Mouse (Mus musculus) olfactory bulb, adult 2 months (tissue): ENCODE results near the gene Reep3. TPM values are rescaled to one million over a fixed set of nuclear protein-coding genes. Genes with fewer than 3 reads are reported as not detected.
A peak's percentile ranks its signal among the peaks of the same experiment; 100 is the strongest.

Source experiments
- H3K27ac ChIP-seq: fragments of 200-500 bp; 2 replicates; pipeline ENCODE4 v1.5.1; 2012; ENCODE audit warnings: low read depth, low read length; ENCODE audit not compliant: insufficient read depth
- H3K4me1 ChIP-seq: fragments of 200-500 bp; 2 replicates; pipeline ENCODE4 v1.6.1; 2012; ENCODE audit warnings: low read length; ENCODE audit not compliant: control insufficient read depth, insufficient read depth
- H3K4me3 ChIP-seq: fragments of 200-500 bp; 2 replicates; pipeline ENCODE4 v1.5.1; 2012; ENCODE audit warnings: mild to moderate bottlenecking, low read depth, low read length, moderate library complexity; ENCODE audit not compliant: insufficient read depth
- CTCF ChIP-seq: fragments of 200-500 bp; IDR thresholded peaks from 2 replicates; pipeline ENCODE4 v1.5.1; 2012; ENCODE audit warnings: low read depth, mild to moderate bottlenecking, low read length, moderate library complexity; ENCODE audit not compliant: insufficient read depth
- POLR2A ChIP-seq: fragments of 200-500 bp; IDR thresholded peaks from 2 replicates; pipeline ENCODE4 v1.6.1; 2012; ENCODE audit warnings: mild to moderate bottlenecking, low read depth, low read length, moderate library complexity; ENCODE audit not compliant: insufficient read depth
- WGBS: fragments of 180-500 bp; shearing (Covaris S2); methylation state at CpG from one replicate; pipeline ENCODE4 v1.1.7; 2018; 5-methylcytosine and 5-hydroxymethylcytosine counted together
- polyA plus RNA-seq: library from polyadenylated mRNA; stranded (reverse); fragments of >200 nt; gene quantifications from 2 replicates; pipeline ENCODE4 v1.2.4, GENCODE M21; 2012; ENCODE audit warnings: low replicate concordance; ENCODE audit not compliant: missing spikeins, insufficient read depth, insufficient read length

Reep3 gene
- polyA plus RNA-seq, 1 experiment: not detected

DNA sequence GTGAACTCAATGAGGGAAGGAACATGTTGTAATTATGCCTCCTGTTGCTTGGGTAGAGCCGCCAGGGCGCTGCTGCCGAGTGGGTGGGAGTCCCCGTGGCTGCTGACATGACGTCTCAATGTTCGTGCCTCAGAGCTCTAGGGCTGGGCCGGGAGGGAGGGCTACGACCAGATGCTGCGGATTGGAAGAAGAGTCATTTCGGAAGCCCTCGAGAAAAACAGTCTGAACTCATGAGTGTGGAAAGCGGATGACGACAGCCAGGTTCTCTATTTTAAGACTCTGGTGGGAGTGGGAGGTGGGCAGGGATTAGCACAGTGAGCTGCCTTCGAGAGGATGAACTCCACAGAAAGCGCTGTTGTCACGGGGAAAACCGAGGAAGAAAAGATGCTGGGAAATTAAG lies 57.7 kb downstream of the Reep3 start:
- WGBS: 19% methylated on average over 17 of the region's 17 CpGs
- H3K4me1 ChIP-seq: peaks cover 9% of the 10 kb centered on the region; the same call in 1 of the 2 replicates
- H3K4me3 ChIP-seq: no peak overlapping the region
- H3K27ac ChIP-seq: no peak overlapping the region
- no peak for TF ChIP-seq CTCF
- no peak for TF ChIP-seq POLR2A

DNA sequence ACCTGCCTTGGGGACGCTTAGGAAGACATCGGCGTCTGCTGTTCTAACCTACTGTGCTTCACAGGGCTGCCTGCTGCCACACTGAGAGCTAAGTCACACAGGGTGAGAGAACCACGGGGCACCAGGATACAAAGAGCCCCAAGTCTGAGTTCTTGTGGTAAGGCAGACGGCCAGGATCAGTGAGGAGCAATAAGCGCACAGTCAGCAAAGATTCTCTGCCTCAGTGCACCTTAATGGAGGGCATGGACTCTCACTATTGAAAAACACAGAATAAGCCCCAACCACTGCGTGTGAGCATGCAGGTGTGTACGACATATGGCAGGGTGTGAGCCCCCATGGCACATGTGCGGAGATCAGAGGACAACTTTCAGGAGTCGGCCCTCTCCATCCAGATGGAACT lies 60.2 kb downstream of the Reep3 start:
- 92% methylated on average over 10 of the region's 10 CpGs for WGBS
- Histone ChIP-seq H3K4me3 (no peak overlapping the region), H3K27ac (no peak overlapping the region), H3K4me1 (peaks cover 9% of the 10 kb centered on the region; the same call in 1 of the 2 replicates)
- TF ChIP-seq POLR2A (no peak), CTCF (no peak)

- TF ChIP-seq CTCF (no peak), POLR2A (no peak)
- WGBS: 86% methylated on average over 5 of the region's 5 CpGs
- no peak overlapping the region for H3K4me3 ChIP-seq
- no peak overlapping the region for H3K27ac ChIP-seq
- H3K4me1 ChIP-seq: peaks cover 9% of the 10 kb centered on the region; the same call in 1 of the 2 replicates
Observed at GRCm38 (mm10) chr10:67036141-67036540, 60.6 kb downstream of the Reep3 start.

GRCm38 (mm10) chr10:67031186-67031585 lies 65.6 kb downstream of the Reep3 start:
- no peaks in the 10 kb centered on the region for H3K4me1 ChIP-seq
- no peak for TF ChIP-seq CTCF
- TF ChIP-seq POLR2A: no peak
- no peak overlapping the region for H3K27ac ChIP-seq
- 92% methylated on average over 7 of the region's 7 CpGs for WGBS
- H3K4me3 ChIP-seq: no peak overlapping the region

DNA sequence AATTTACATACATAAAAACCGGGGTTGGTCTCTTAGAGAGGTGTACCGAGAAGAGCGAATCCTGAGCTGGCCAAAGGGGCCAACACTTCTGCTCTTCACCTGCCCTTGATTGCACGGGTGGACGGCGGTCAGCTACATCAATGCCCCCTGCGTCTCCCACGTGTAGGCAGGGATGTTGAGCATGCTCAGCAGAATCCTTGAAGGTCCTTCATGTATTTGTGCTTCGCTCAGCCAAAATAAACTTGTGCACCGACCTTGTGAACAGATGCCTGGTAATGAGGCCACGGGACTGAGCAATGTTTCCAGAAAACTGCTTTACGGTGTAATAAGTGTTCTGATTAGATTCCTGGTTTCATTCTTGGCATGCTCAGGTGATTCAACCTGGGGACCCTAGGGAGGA lies 67.4 kb downstream of the Reep3 start:
- TF ChIP-seq CTCF: no peak
- no peak for TF ChIP-seq POLR2A
- no peak overlapping the region for H3K4me3 ChIP-seq
- H3K27ac ChIP-seq: no peak overlapping the region
- WGBS: 78% methylated on average over 12 of the region's 12 CpGs
- peaks cover 5% of the 10 kb centered on the region; the same call in 1 of the 2 replicates for H3K4me1 ChIP-seq

DNA sequence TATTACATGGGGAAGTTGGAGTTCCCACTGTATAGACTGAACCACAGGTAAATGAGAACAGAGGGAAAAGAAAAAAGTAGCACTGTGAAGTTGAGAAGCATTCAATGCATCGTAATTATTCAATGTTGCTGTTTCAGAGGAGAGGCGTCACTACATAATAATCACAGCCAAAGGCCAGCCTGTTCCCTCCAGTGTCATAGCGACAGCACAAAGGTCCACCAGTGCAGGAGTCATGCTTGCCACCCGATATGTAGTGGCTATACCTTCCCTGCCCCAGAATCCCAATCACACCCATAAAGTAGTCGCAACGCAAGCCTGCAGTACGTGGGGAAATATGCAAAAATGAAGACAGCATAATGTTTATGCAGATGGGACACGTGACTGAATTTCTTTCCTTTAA lies 70.4 kb downstream of the Reep3 start:
- TF ChIP-seq POLR2A: no peak
- TF ChIP-seq CTCF: no peak
- Histone ChIP-seq H3K4me1 (peaks cover 7% of the 10 kb centered on the region; the same call in 1 of the 2 replicates), H3K27ac (0 out of 2 replicates have a peak overlapping the region, but pooled peaks have one; percentile 42), H3K4me3 (no peak overlapping the region)
- WGBS: 81% methylated on average over 8 of the region's 8 CpGs

- Histone ChIP-seq H3K4me3 (no peak overlapping the region), H3K4me1 (peaks cover 7% of the 10 kb centered on the region; the same call in 1 of the 2 replicates), H3K27ac (peak overlapping the region; percentile 42; the same call in 1 of the 2 replicates)
- 64% methylated on average over 10 of the region's 10 CpGs for WGBS
- TF ChIP-seq CTCF: no peak
- no peak for TF ChIP-seq POLR2A
Observed at GRCm38 (mm10) chr10:67025573-67026236, 71.0 kb downstream of the Reep3 start.

DNA sequence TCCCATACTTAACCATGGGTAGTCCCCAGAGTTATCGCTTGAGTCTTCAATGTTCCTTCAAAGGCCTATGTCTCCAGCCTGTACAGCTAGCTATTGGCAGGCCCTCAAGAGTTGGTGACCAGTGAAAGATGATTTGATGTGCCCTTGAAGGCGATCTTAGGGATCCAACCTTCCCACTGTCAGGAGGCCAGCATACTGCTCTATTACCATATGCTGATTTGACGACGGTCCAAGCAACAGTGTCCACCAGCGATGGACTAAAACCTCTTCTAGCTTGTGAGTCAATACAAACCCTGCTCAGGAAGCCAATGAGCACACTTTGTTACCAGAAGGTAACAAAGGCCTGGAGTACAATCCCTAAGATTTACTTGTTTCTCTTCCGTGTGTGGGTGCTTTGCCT lies 72.4 kb downstream of the Reep3 start:
- H3K27ac ChIP-seq: no peak overlapping the region
- 97% methylated on average over 6 of the region's 6 CpGs for WGBS

DNA sequence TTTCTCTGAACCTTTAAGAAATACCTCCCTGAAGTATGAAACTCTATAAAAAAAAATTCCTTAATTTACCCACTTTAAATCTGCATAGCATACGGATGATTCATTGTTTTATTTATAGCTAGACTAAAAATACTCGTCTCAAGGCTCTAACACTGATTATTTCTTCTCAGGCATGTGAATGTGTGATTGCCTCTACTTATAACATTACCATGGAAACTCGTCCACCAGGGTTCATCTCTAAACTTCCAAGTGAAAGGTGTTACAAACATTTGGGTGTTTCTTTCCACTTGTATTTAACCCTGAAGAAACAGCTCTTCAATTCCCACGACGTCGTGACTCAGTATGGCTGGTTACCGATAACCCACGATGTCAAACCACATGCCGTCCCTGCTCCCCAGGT lies 73.7 kb downstream of the Reep3 start:
- no peak for TF ChIP-seq CTCF
- TF ChIP-seq POLR2A: no peak
- H3K4me3 ChIP-seq: no peak overlapping the region
- WGBS: 56% methylated on average over 9 of the region's 9 CpGs
- H3K27ac ChIP-seq: no peak overlapping the region
- peaks cover 7% of the 10 kb centered on the region; the same call in 1 of the 2 replicates for H3K4me1 ChIP-seq

More for the DNA sequence above, 72.4 kb downstream of the Reep3 start:
- H3K4me1 ChIP-seq: peaks cover 7% of the 10 kb centered on the region; the same call in 1 of the 2 replicates
- TF ChIP-seq CTCF: no peak
- TF ChIP-seq POLR2A: no peak
- H3K4me3 ChIP-seq: no peak overlapping the region

- TF ChIP-seq POLR2A: no peak
- no peak for TF ChIP-seq CTCF
- Histone ChIP-seq H3K4me3 (no peak overlapping the region), H3K4me1 (peaks cover 7% of the 10 kb centered on the region; the same call in 1 of the 2 replicates), H3K27ac (no peak overlapping the region)
- 96% methylated on average over 13 of the region's 13 CpGs for WGBS
Observed at GRCm38 (mm10) chr10:67021494-67021893, 75.3 kb downstream of the Reep3 start.
